Mouse (Mus musculus): Measurements from ENCODE around the gene Palm3. TPM values are rescaled to one million over a fixed set of nuclear protein-coding genes. Genes with fewer than 3 reads are reported as not detected.

The Palm3 gene
- polyA plus RNA-seq, 1 experiment from 2014 or later: 2.1 TPM

DNA sequence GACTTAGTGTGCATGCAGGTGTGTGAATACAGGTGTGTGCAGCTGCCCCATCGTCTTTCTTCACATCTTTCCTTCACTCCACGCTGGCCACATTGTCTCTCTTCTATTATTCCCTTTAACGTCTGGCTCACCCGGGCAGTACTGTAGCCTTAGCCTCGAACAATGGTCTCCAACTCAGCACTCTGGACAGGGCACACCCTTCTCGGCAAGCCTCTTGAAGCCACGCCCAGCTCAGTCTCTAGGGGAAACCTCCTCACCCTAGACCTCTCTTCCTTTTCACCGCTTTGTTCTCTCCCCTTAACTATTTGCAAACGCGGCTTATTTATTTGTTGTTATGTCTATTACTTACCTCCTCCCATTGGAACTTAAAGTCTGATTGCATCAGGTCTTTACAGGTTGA lies 6.2 kb downstream of the Palm3 start:
- Histone ChIP-seq H3K27me3 (replicated peaks) (peaks cover 53% of the 10 kb centered on the region), H3K4me2 (no peak overlapping the region), H3K36me3 (peaks cover 9% of the 10 kb centered on the region; the same call in 1 of the 2 replicates), H3K27ac (ENCODE audit: poor library complexity, severe bottlenecking) (no peak overlapping the region), H3K9ac (no peak overlapping the region), H3K4me3 (no peak overlapping the region), H3K9me3 (replicated peaks) (no peaks in the 10 kb centered on the region), H3K4me1 (replicated peaks) (peaks cover 28% of the 10 kb centered on the region)
- no peak for ATAC-seq (ENCODE audit: insufficient number of reproducible peaks, low FRiP score)
- WGBS: 14% methylated on average over 10 of the region's 10 CpGs

DNA sequence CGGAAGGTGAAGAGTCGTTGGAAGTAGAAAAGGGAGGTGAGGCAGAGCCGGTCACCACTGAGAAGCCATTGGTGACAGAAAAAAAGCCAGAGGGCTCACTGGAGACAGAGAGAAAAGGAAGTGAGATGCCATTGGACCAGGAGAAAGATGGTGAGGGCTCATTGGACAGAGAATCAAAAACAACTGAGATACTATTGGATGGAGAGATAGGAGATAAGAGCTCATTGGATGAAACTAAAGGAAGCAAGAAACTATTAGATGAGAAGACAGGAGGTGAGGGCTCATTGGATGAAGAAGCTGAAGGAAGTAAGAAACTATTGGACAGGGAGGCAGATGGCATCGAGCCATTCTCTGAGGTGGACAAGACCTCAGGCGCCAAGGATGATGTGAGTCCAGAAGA lies 8.0 kb downstream of the Palm3 start:
- H3K4me1 ChIP-seq (replicated peaks): peaks cover 10% of the 10 kb centered on the region
- 78% methylated on average over 5 of the region's 5 CpGs for WGBS

GRCm38 (mm10) chr8:84032777-84033176 lies 11.5 kb downstream of the Palm3 start:
- no peak overlapping the region for H3K4me2 ChIP-seq
- H3K4me1 ChIP-seq (replicated peaks): no peaks in the 10 kb centered on the region
- no peaks in the 10 kb centered on the region for H3K9me3 ChIP-seq (replicated peaks)
- H3K9ac ChIP-seq: no peak overlapping the region
- WGBS: 78% methylated on average over 4 of the region's 4 CpGs
- peaks cover 30% of the 10 kb centered on the region for H3K27me3 ChIP-seq (replicated peaks)
- no peak overlapping the region for H3K4me3 ChIP-seq
- no peak overlapping the region for H3K27ac ChIP-seq (ENCODE audit: poor library complexity, severe bottlenecking)
- H3K36me3 ChIP-seq: peaks cover 9% of the 10 kb centered on the region; the same call in 1 of the 2 replicates
- ATAC-seq (ENCODE audit: insufficient number of reproducible peaks, low FRiP score): no peak

More for the DNA sequence above, 8.0 kb downstream of the Palm3 start:
- H3K9me3 ChIP-seq (replicated peaks): no peaks in the 10 kb centered on the region
- H3K27ac ChIP-seq (ENCODE audit: poor library complexity, severe bottlenecking): no peak overlapping the region
- no peak overlapping the region for H3K4me3 ChIP-seq
- ATAC-seq (ENCODE audit: insufficient number of reproducible peaks, low FRiP score): no peak
- H3K4me2 ChIP-seq: no peak overlapping the region
- H3K36me3 ChIP-seq: peaks cover 9% of the 10 kb centered on the region; the same call in 1 of the 2 replicates
- peaks cover 51% of the 10 kb centered on the region for H3K27me3 ChIP-seq (replicated peaks)
- no peak overlapping the region for H3K9ac ChIP-seq

DNA sequence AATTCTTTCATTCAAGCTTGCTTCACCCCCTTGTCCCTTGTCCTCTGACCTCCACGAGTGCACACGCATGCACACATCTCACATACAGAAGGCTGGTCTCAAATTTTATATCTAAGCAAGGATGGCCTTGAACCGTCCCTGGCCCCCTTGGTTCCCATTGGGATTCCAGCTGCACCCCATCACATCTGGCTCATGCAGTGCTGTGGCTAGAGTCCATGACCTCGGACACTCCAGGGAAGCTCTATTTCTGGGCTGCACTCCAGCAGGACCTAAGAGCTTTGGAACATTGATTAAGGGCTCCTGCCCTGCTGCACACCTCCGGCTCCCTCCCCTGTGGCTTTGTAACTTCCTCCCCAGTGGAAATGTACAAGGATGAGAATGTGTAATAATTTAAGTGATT lies 16.7 kb downstream of the Palm3 start:
- Histone ChIP-seq H3K4me1 (replicated peaks) (peaks cover 10% of the 10 kb centered on the region), H3K27me3 (replicated peaks) (peaks cover 30% of the 10 kb centered on the region), H3K4me3 (no peak overlapping the region), H3K4me2 (no peak overlapping the region), H3K27ac (ENCODE audit: poor library complexity, severe bottlenecking) (no peak overlapping the region), H3K9ac (no peak overlapping the region), H3K36me3 (no peaks in the 10 kb centered on the region), H3K9me3 (replicated peaks) (no peaks in the 10 kb centered on the region)
- 70% methylated on average over 5 of the region's 5 CpGs for WGBS
- ATAC-seq (ENCODE audit: insufficient number of reproducible peaks, low FRiP score): no peak

DNA sequence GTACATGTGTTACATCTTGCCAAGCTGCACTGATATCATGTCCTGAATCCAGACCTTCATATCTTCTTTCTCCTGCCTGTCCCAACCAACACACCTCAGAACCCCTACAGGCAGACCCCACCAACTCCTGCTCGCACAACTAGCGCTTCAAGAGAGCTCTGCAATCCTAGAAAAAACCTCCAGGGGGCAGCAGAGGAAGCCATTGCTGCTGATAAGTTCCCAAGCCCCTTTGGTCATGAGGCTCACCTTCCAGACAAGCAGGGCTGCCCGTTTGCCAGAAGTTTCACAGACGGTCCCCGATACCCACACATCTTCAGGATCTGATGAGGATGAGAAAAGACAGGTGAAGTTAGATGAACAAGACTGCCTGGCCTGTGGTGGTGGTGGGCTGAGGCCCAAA lies 17.8 kb downstream of the Palm3 start:
- 6% methylated on average over 5 of the region's 5 CpGs for WGBS
- Histone ChIP-seq H3K27ac (ENCODE audit: poor library complexity, severe bottlenecking) (no peak overlapping the region), H3K4me3 (no peak overlapping the region), H3K9me3 (replicated peaks) (no peaks in the 10 kb centered on the region), H3K4me1 (replicated peaks) (peaks cover 14% of the 10 kb centered on the region), H3K36me3 (no peaks in the 10 kb centered on the region), H3K4me2 (no peak overlapping the region), H3K27me3 (replicated peaks) (peaks cover 40% of the 10 kb centered on the region), H3K9ac (no peak overlapping the region)
- no peak for ATAC-seq (ENCODE audit: insufficient number of reproducible peaks, low FRiP score)

- Histone ChIP-seq H3K27ac (ENCODE audit: poor library complexity, severe bottlenecking) (no peak within 1 kb of the TSS), H3K36me3 (no peaks in the 10 kb centered on the region), H3K4me1 (replicated peaks) (peaks cover 22% of the 10 kb centered on the region), H3K9ac (peak within 1 kb of the TSS; percentile 70), H3K4me2 (peak within 1 kb of the TSS; percentile 83), H3K4me3 (peak within 1 kb of the TSS; percentile 54), H3K9me3 (replicated peaks) (0 out of 2 replicates have a peak, but pooled peaks cover 3% of the 10 kb centered on the region), H3K27me3 (replicated peaks) (peaks cover 51% of the 10 kb centered on the region)
- ATAC-seq (ENCODE audit: insufficient number of reproducible peaks, low FRiP score): peak; percentile 74
- WGBS: 3% methylated on average over 40 of the region's 40 CpGs
These were observed 21.0 kb downstream of the Palm3 start, which contains the start of gene Il27ra for GRCm38 (mm10) chr8:84042066-84042947. Gene Il27ra (minus strand): TSS chr8:84042589.

DNA sequence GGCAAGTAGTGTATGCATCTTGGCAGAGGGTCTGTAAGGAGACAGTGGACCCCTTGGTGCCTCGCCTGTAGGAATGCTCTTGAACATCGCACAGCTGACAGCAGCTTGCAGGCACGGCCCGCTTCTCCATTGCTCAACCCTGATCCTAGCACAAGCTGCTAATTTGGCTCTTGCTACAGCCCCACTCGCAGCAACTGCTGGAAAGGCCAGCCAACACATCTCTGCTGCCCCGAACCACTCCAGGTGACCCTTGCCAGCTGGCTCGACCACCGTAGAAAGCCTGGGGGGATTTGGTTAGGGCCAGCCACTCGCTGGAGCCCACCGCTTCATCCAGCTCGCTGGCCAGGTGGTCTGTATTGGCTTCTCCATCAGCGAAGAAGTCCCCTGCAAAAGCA lies 21.7 kb downstream of the Palm3 start:
- ATAC-seq (ENCODE audit: insufficient number of reproducible peaks, low FRiP score): no peak
- Histone ChIP-seq H3K4me3 (peak overlapping the region; percentile 54), H3K36me3 (no peaks in the 10 kb centered on the region), H3K4me2 (peak overlapping the region; percentile 83), H3K4me1 (replicated peaks) (peaks cover 22% of the 10 kb centered on the region), H3K9ac (peak overlapping the region; percentile 70), H3K27me3 (replicated peaks) (peaks cover 51% of the 10 kb centered on the region), H3K27ac (ENCODE audit: poor library complexity, severe bottlenecking) (no peak overlapping the region), H3K9me3 (replicated peaks) (0 out of 2 replicates have a peak, but pooled peaks cover 3% of the 10 kb centered on the region)
- 36% methylated on average over 12 of the region's 12 CpGs for WGBS

DNA sequence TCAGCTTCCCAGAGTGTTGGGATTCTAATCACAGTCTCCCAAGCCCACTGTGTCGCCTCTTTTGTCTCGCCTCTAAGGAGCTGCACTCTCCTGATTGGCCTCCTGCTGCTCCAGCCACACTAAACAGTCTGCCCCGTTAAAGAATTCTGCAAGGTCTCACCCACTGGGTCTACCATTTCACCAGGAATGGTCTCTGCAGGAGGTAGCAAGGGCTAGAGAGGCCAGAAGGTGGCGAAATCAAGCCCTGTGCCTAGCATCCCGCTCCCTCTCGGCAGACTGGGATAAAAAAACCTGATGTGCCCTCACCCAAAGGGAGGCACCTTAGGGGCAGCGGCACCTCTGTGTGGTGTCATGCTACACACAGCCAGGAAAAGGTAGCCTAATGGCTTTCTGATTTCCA lies 22.8 kb downstream of the Palm3 start:
- H3K36me3 ChIP-seq: no peaks in the 10 kb centered on the region
- H3K9ac ChIP-seq: no peak overlapping the region; the same call in 1 of the 2 replicates
- no peak overlapping the region for H3K27ac ChIP-seq (ENCODE audit: poor library complexity, severe bottlenecking)
- 0 out of 2 replicates have a peak overlapping the region, but pooled peaks have one; percentile 8 for H3K4me3 ChIP-seq
- peaks cover 48% of the 10 kb centered on the region for H3K27me3 ChIP-seq (replicated peaks)
- H3K9me3 ChIP-seq (replicated peaks): 0 out of 2 replicates have a peak, but pooled peaks cover 3% of the 10 kb centered on the region
- peak overlapping the region; percentile 51; the same call in 1 of the 2 replicates for H3K4me2 ChIP-seq
- 7% methylated on average over 7 of the region's 7 CpGs for WGBS
- H3K4me1 ChIP-seq (replicated peaks): peaks cover 22% of the 10 kb centered on the region
- no peak for ATAC-seq (ENCODE audit: insufficient number of reproducible peaks, low FRiP score)

DNA sequence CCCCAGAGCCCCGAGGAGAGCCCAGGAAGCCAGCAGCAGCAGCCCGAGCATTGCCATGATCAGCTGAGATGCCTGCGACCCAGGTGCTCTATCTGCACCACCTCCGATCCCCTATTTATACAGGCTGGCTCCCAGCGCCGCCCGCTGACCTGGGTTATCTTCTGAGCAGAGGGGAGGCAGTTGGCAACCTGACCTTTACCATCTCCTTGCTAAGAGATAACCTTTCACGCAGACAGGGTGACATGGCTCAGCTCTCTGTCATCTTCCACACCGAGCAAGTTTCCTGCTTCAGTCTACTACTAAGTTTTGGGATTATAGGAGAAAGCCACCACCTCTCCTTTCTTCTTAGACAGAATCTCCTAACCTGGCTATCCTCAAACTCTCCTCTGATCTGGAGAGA lies 23.6 kb downstream of the Palm3 start, which contains the start of gene Rln3:
Rln3 (minus strand) TSS at position 101 of the 400 bp plus-strand sequence.
- H3K27me3 ChIP-seq (replicated peaks): peaks cover 48% of the 10 kb centered on the region
- peaks cover 22% of the 10 kb centered on the region for H3K4me1 ChIP-seq (replicated peaks)
- peak within 1 kb of the TSS; percentile 8; the same call in 1 of the 2 replicates for H3K4me3 ChIP-seq
- H3K9ac ChIP-seq: no peak within 1 kb of the TSS; the same call in 1 of the 2 replicates
- no peak for ATAC-seq (ENCODE audit: insufficient number of reproducible peaks, low FRiP score)
- peak within 1 kb of the TSS; percentile 51 for H3K4me2 ChIP-seq
- no peak within 1 kb of the TSS for H3K27ac ChIP-seq (ENCODE audit: poor library complexity, severe bottlenecking)
- H3K9me3 ChIP-seq (replicated peaks): 0 out of 2 replicates have a peak, but pooled peaks cover 3% of the 10 kb centered on the region
- no peaks in the 10 kb centered on the region for H3K36me3 ChIP-seq
- whole genome bisulfite sequencing: 3% methylated on average over 9 of the region's 9 CpGs

DNA sequence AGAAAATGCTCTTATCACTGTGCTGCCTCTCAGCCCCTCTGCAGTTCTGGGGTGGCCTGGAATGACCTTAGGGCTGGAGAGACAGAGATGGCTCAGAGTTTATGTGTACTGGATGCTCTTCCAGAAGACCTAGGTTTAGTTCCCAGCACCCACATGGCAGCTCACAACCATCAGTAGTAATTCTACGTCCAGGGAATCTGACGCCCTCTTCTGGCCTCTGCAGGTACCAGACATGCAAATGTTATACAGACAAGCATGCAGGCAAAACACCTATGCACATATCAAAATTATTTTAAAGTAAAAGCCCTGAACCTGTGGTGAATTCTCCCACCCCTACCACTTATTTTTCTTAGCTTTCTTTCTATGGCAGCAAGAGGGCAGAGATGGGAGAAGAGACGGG lies 25.2 kb downstream of the Palm3 start:
- ATAC-seq (ENCODE audit: insufficient number of reproducible peaks, low FRiP score): no peak
- Histone ChIP-seq H3K9me3 (replicated peaks) (0 out of 2 replicates have a peak, but pooled peaks cover 3% of the 10 kb centered on the region), H3K27ac (ENCODE audit: poor library complexity, severe bottlenecking) (no peak overlapping the region), H3K27me3 (replicated peaks) (peaks cover 40% of the 10 kb centered on the region), H3K4me1 (replicated peaks) (peaks cover 31% of the 10 kb centered on the region), H3K36me3 (no peaks in the 10 kb centered on the region), H3K4me2 (no peak overlapping the region), H3K4me3 (no peak overlapping the region), H3K9ac (no peak overlapping the region)
- WGBS: 76% methylated on average over 3 of the region's 3 CpGs

GRCm38 (mm10) chr8:84048171-84048570 lies 26.9 kb downstream of the Palm3 start:
- 65% methylated on average over 5 of the region's 5 CpGs for WGBS

More at GRCm38 (mm10) chr8:84048171-84048570, 26.9 kb downstream of the Palm3 start:
- 0 out of 2 replicates have a peak, but pooled peaks cover 3% of the 10 kb centered on the region for H3K9me3 ChIP-seq (replicated peaks)
- no peak overlapping the region for H3K27ac ChIP-seq (ENCODE audit: poor library complexity, severe bottlenecking)
- H3K4me3 ChIP-seq: no peak overlapping the region
- peaks cover 28% of the 10 kb centered on the region for H3K27me3 ChIP-seq (replicated peaks)
- H3K4me2 ChIP-seq: no peak overlapping the region
- ATAC-seq (ENCODE audit: insufficient number of reproducible peaks, low FRiP score): no peak
- H3K4me1 ChIP-seq (replicated peaks): peaks cover 36% of the 10 kb centered on the region
- H3K9ac ChIP-seq: no peak overlapping the region
- H3K36me3 ChIP-seq: no peaks in the 10 kb centered on the region
